Mouse (Mus musculus): Measurements from ENCODE around the gene Tfap2a. TPM values are rescaled to one million over a fixed set of nuclear protein-coding genes. Genes with fewer than 3 reads are reported as not detected.

The Tfap2a gene
- total RNA-seq (2021) (under 1 TPM; 0.09 to 0.14 TPM), polyA plus RNA-seq (2012; rRNA removed) (0.09 and 0.16 TPM in 2 replicates)
- long read RNA-seq = 0 reads

GRCm38 (mm10) chr13:40738196-40738880, at the start of gene Tfap2a:
Tfap2a (minus strand) TSS chr13:40738376.
- DNase-seq = no peak

GRCm38 (mm10) chr13:40784202-40784771, 46.1 kb upstream of the Tfap2a start:
- DNase-seq = peak; percentile 5

- no peak for DNase-seq
Observed at GRCm38 (mm10) chr13:40757995-40758394, 19.8 kb upstream of the Tfap2a start.

GRCm38 (mm10) chr13:40756356-40756755, 18.2 kb upstream of the Tfap2a start:
- DNase-seq = no peak

- no peak for DNase-seq
Observed at GRCm38 (mm10) chr13:40754091-40754490, 15.9 kb upstream of the Tfap2a start.

GRCm38 (mm10) chr13:40751889-40752288, 13.7 kb upstream of the Tfap2a start:
- no peak for DNase-seq

- no peak for DNase-seq
Observed at GRCm38 (mm10) chr13:40749603-40749905, 11.4 kb upstream of the Tfap2a start.

- no peak for DNase-seq
Observed at GRCm38 (mm10) chr13:40748785-40749602, 10.8 kb upstream of the Tfap2a start.

GRCm38 (mm10) chr13:40744111-40744805, 6.1 kb upstream of the Tfap2a start:
- DNase-seq = no peak

GRCm38 (mm10) chr13:40743221-40743620, 5.0 kb upstream of the Tfap2a start:
- DNase-seq = no peak

- no peak for DNase-seq
Observed at GRCm38 (mm10) chr13:40741841-40742550, 3.8 kb upstream of the Tfap2a start.

GRCm38 (mm10) chr13:40741436-40741835, 3.3 kb upstream of the Tfap2a start:
- no peak for DNase-seq

- no peak for DNase-seq
Observed at GRCm38 (mm10) chr13:40740727-40741360, 2.7 kb upstream of the Tfap2a start.

- no peak for DNase-seq
Observed at GRCm38 (mm10) chr13:40739901-40740300, 1.7 kb upstream of the Tfap2a start.

GRCm38 (mm10) chr13:40739121-40739650, 1.0 kb upstream of the Tfap2a start:
- DNase-seq = no peak

- DNase-seq = no peak
Observed at GRCm38 (mm10) chr13:40737761-40738160, 415 bp downstream of the Tfap2a start.

- no peak for DNase-seq
Observed at GRCm38 (mm10) chr13:40737099-40737498, 1.1 kb downstream of the Tfap2a start.

- DNase-seq = no peak
Observed at GRCm38 (mm10) chr13:40736107-40736780, 1.9 kb downstream of the Tfap2a start.

GRCm38 (mm10) chr13:40735416-40736106, 2.6 kb downstream of the Tfap2a start:
- no peak for DNase-seq

All from adrenal gland, adult 2 months (tissue).